Mouse (Mus musculus) midbrain, embryonic 11.5 days (tissue): ENCODE results near the gene Srebf1. TPM values are rescaled to one million over a fixed set of nuclear protein-coding genes. Genes with fewer than 3 reads are reported as not detected.

ENCODE experiments used
- ATAC-seq: fragments of 200-750 bp; cut with Nextera tagmentation; 2 replicates; pipeline ENCODE4 v1.8.0; 2017; ENCODE audit warnings: moderate TSS enrichment, moderate library complexity; ENCODE audit not compliant: low FRiP score
- DNase-seq: peaks from one replicate; pipeline ENCODE4 v3.0.0; 2015; ENCODE audit warnings: low spot score; ENCODE audit errors: missing footprints
- H3K27ac ChIP-seq: fragments of 300-500 bp; sonication (generic); 2 replicates; pipeline ENCODE4 v1.5.1; 2014; ENCODE audit warnings: low read depth, low read length
- H3K27me3 ChIP-seq: fragments of 300-500 bp; sonication (generic); 2 replicates; pipeline ENCODE4 v1.6.1; 2014; ENCODE audit warnings: mild to moderate bottlenecking, low read length, moderate library complexity, mixed read lengths; ENCODE audit not compliant: control insufficient read depth, insufficient read depth
- H3K36me3 ChIP-seq: fragments of 300-500 bp; sonication (generic); 2 replicates; pipeline ENCODE4 v1.6.1; 2014; ENCODE audit warnings: mild to moderate bottlenecking, low read length, moderate library complexity, mixed read lengths; ENCODE audit not compliant: control insufficient read depth, insufficient read depth
- H3K4me1 ChIP-seq: fragments of 300-500 bp; sonication (generic); 2 replicates; pipeline ENCODE4 v1.6.1; 2014; ENCODE audit warnings: low read length; ENCODE audit not compliant: control insufficient read depth, insufficient read depth
- H3K4me2 ChIP-seq: fragments of 300-500 bp; sonication (generic); 2 replicates; pipeline ENCODE4 v1.6.1; 2014; ENCODE audit warnings: mild to moderate bottlenecking, moderate library complexity
- H3K4me3 ChIP-seq: fragments of 300-500 bp; sonication (generic); 2 replicates; pipeline ENCODE4 v1.5.1; 2014; ENCODE audit warnings: low read depth, low read length
- H3K9ac ChIP-seq: fragments of 300-500 bp; sonication (generic); 2 replicates; pipeline ENCODE4 v1.6.1; 2014; ENCODE audit warnings: low read length
- H3K9me3 ChIP-seq: fragments of 300-500 bp; sonication (generic); 2 replicates; pipeline ENCODE4 v1.6.1; 2016; ENCODE audit warnings: low read length; ENCODE audit not compliant: control insufficient read depth
- WGBS: fragments of 180-500 bp; shearing (Covaris S2); extraction: QIAGEN DNeasy Blood & Tissue Kit; methylation state at CpG from one replicate; pipeline ENCODE4 v1.1.7; 2014; 5-methylcytosine and 5-hydroxymethylcytosine counted together
- microRNA-seq: library from miRNA; unstranded; fragments of <30 nt; microRNA quantifications from one replicate; pipeline ENCODE4, GENCODE M21; 2017
- polyA plus RNA-seq: library from polyadenylated mRNA; unstranded; fragments of >200 nt; fragmentation: Nextera tagmentation; extraction: Ambion mirVana; gene quantifications from 2 replicates; pipeline ENCODE4 v1.2.1, GENCODE M21; 2014

The Srebf1 gene
- polyA plus RNA-seq, 1 experiment from 2014 or later: 41.1 TPM

DNA sequence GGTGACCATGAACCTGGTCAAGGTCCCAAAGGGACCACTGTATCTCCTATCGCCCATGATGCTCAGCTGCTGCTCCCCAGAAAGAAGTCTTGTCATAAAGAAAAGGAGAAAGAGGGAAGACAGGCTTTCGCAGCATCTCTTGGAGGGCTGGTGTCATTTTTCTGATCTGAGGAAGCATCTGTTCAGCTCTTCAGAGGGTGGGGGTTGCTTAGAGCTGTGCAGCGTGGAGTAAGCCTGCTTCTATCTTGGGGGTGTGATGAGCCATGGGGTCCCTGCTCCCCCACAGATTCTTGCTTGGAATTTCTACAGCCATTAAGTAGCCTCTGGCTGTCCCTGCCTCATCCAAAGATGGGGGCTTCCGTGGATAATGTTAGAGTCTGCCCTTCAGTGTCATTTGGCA lies 64.1 kb downstream of the Srebf1 start:
- DNase-seq: no peak
- Histone ChIP-seq H3K27me3 (no peaks in the 10 kb centered on the region), H3K36me3 (no peaks in the 10 kb centered on the region), H3K9ac (no peak overlapping the region), H3K4me1 (peaks cover 15% of the 10 kb centered on the region), H3K27ac (no peak overlapping the region), H3K4me3 (no peak overlapping the region), H3K9me3 (no peaks in the 10 kb centered on the region), H3K4me2 (no peak overlapping the region)
- WGBS: 84% methylated on average over 4 of the region's 4 CpGs
- no peak for ATAC-seq

DNA sequence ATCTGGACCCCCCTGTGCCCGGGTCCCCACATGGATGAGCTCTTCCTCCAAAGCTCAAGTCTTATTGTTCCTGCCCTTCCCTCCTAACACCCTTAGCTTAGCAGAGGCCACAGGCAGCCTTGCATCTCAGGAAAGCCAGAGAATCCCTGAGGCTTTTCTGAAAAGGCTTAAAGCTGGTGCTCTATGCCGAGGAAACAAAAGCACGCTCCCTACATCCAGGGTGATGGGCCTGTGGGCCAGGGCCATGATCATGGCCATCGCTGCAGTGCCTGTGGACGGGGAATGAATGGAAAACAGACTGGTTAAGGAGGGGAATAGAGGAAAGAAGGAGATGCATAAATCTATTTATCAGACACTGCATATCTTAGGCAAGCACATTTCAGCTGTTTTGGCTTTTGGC lies 66.7 kb downstream of the Srebf1 start:
- DNase-seq (no peak), ATAC-seq (no peak; the same call in 1 of the 2 replicates)
- Histone ChIP-seq H3K9me3 (no peaks in the 10 kb centered on the region), H3K4me2 (no peak overlapping the region), H3K36me3 (no peaks in the 10 kb centered on the region), H3K27me3 (no peaks in the 10 kb centered on the region), H3K4me1 (peaks cover 15% of the 10 kb centered on the region), H3K9ac (0 out of 2 replicates have a peak overlapping the region, but pooled peaks have one; percentile 3), H3K27ac (peak overlapping the region; percentile 60), H3K4me3 (no peak overlapping the region)
- WGBS: 30% methylated on average over 5 of the region's 5 CpGs

DNA sequence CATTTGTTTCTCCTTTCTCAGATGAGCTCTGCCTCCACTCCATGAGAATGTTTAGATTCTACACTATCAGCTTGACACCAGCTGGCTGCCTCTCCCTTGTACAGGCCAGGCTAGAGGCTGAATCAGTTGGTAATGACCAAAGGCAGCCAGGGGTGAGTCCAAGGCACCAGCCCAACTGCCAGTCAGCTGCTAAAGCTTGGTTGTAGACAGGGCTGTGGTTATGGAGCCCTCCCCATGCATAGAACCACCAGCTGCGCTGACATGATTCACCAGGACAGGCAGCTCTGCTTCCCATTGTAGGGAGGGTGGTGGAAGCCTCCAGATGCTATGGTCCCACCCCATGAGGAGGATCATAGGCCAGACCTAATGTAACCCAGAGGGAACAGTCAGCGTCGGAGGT lies 68.4 kb downstream of the Srebf1 start:
- peaks cover 15% of the 10 kb centered on the region for H3K4me1 ChIP-seq
- ATAC-seq (no peak), DNase-seq (no peak)
- H3K9ac ChIP-seq: no peak overlapping the region
- no peaks in the 10 kb centered on the region for H3K36me3 ChIP-seq
- no peak overlapping the region for H3K4me2 ChIP-seq
- no peak overlapping the region for H3K27ac ChIP-seq
- no peaks in the 10 kb centered on the region for H3K27me3 ChIP-seq
- H3K9me3 ChIP-seq: no peaks in the 10 kb centered on the region
- H3K4me3 ChIP-seq: no peak overlapping the region
- WGBS: 88% methylated on average over 3 of the region's 3 CpGs

DNA sequence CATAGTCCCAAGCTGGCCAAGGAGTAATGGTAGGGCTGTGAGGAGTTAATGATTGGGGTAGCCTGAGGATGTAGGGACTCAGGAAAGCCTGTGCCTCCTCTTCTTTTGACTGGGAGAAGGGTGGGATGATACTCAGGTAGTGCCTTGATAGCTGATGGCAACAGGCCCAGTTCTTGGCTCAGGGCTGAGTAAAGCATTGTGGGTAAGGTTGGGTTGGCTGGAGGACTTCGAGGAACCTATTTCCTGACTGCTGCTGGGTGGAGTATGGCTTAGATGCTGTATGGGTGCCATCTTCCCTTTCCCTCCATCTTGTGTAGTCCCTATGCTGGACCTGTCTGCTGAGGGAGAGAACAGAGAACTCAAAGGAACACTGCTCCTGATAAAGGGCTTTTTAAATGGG lies 70.0 kb downstream of the Srebf1 start:
- H3K9ac ChIP-seq: no peak overlapping the region
- WGBS: 90% methylated on average over 1 of the region's 1 CpGs
- H3K4me1 ChIP-seq: peaks cover 15% of the 10 kb centered on the region
- ATAC-seq: no peak
- DNase-seq: no peak
- no peak overlapping the region for H3K27ac ChIP-seq
- no peaks in the 10 kb centered on the region for H3K9me3 ChIP-seq
- H3K4me2 ChIP-seq: no peak overlapping the region
- H3K27me3 ChIP-seq: no peaks in the 10 kb centered on the region
- H3K36me3 ChIP-seq: peaks cover 2% of the 10 kb centered on the region; the same call in 1 of the 2 replicates
- no peak overlapping the region for H3K4me3 ChIP-seq

DNA sequence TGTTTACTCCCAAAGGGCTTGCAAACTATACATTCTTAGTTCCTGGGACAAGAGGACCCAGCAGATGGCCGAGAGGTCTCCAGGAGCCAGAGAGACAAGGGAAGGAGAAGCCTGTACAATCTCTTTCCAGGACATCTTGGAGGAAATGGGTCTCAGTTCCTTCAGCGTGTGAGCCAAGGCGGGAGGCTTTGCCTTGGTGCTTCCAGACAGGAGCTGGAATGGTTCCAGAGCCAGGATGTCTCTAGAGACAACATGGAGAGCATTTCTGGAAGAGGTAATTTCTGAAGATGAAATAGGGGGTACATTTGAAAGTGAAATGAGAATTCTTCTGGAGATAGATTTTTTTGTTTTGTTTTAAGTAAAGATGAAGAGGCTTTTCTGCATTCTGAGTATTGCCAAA lies 71.7 kb downstream of the Srebf1 start:
- H3K9ac ChIP-seq: no peak overlapping the region
- DNase-seq (no peak), ATAC-seq (no peak)
- H3K9me3 ChIP-seq: no peaks in the 10 kb centered on the region
- H3K4me2 ChIP-seq: no peak overlapping the region
- WGBS: 94% methylated on average over 3 of the region's 3 CpGs
- peaks cover 10% of the 10 kb centered on the region for H3K4me1 ChIP-seq
- H3K36me3 ChIP-seq: peaks cover 5% of the 10 kb centered on the region
- no peaks in the 10 kb centered on the region for H3K27me3 ChIP-seq
- no peak overlapping the region for H3K4me3 ChIP-seq
- H3K27ac ChIP-seq: no peak overlapping the region

Small RNA genes within 50 kb of the gene (microRNA-seq; reads per million reads assigned to microRNA genes)
- gene Mir6921 (not detected), gene Mir6922 (not detected)

Other genes starting within 250 kb of the Srebf1 start
- gene Pemt, start 176.1 kb downstream of the Srebf1 start, polyA plus RNA-seq: 5.8 and 6.0 TPM in 2 replicates
- gene Rai1, start 117.6 kb downstream of the Srebf1 start, polyA plus RNA-seq: 19.0 and 23.9 TPM in 2 replicates
- gene Tom1l2, start 130.3 kb upstream of the Srebf1 start, polyA plus RNA-seq: 12.1 and 12.8 TPM in 2 replicates
- gene Drc3, start 130.7 kb upstream of the Srebf1 start, polyA plus RNA-seq: 2.0 and 2.4 TPM in 2 replicates
- gene Gid4, start 194.6 kb upstream of the Srebf1 start, polyA plus RNA-seq: 32.3 and 33.1 TPM in 2 replicates
- 39.9 and 40.5 TPM in 2 replicates for gene Atpaf2, start 195.9 kb upstream of the Srebf1 start, polyA plus RNA-seq
- gene Drg2, start 232.0 kb upstream of the Srebf1 start, polyA plus RNA-seq: 112 and 125 TPM in 2 replicates
- gene Myo15, start 246.8 kb upstream of the Srebf1 start, polyA plus RNA-seq: 0.01 and 0.04 TPM in 2 replicates